Mouse (Mus musculus) brain, adult 2 months (tissue): Measurements from ENCODE around the gene Rrp9.

Source experiments
- DNase-seq: peaks from one replicate; pipeline ENCODE4 v3.0.0; 2011; ENCODE audit warnings: low read depth, low spot score

Gene Rrp9

DNA sequence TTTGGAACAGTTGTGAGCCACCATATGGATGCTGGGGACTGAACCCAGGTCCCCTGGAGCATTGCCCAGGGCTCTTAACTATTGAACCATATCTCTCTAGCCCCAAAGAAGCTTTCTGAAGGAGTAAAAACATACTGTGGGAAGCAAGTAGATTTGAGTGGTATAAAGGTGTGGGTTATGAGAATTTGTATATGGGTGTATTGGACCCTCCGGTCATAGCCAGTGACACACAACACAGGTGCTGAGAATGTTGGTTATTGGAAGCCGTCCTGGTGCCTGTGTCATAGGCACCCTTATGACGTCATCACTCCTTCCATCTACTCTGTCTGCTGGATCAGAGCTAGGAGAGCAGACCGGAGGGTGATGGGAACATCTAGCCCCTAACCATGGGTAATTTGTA lies 38.5 kb downstream of the Rrp9 start, which contains the start of gene Iqcf5:
Gene Iqcf5 (plus strand): TSS at position 301 of the 400 bp plus-strand sequence.
- no peak for DNase-seq

DNA sequence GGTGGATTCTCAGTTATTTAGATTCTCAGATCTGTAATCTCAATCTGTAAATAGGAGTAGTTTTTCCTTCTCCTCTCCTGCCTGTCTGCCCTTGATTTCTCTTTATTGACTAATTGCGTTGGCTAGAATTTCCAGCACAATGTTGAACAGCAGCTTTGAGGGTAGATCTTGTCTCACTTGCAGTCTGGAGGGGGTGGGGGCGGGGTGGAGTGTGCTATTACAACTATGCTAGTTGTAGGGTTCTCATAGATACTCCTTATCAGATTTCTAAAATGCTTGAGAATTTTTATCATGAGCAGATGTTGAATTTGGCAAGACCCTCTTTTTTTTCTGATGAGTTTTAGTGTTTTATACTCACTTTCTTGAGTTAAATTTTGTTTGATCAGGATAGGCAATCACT lies 43.7 kb downstream of the Rrp9 start:
- DNase-seq: peak; percentile 5

DNA sequence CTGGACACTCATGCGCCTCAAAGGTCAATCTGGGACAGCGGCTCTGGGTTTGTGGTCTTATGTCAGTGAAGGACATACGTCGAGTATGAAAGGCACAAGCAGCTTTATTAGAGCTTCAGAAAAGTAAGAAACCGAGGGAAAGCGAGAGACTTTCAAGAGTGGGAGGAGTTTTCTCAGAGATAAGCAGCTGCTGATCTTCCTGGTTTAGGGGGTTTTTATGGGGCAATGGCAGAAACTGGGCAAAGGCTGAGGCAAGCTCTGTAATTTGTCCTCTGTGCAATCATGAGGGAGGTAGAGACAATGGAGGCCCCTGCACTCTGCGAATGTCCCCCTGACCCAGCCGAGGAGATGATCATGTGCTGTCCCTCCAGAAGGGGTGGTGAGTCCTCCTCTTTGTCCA lies 44.1 kb downstream of the Rrp9 start:
- no peak for DNase-seq

DNA sequence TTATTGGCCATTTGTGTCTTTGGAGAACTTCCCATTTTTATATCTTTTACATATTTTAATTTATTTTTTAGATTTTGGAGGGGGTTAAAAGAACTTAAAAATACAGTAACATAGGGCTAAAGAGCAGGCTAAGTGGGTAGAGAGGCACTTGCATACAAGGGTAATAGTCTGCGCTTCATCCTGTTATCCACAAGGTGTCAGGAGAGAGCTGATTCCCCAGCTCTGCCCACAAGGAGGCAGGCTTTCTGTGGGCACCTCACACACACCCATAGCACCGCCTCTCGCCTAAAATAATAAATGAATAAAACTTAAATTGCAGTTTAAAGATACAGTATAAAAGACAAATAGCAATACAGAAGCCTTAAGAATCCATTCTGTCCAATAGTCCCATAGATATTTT lies 56.1 kb downstream of the Rrp9 start:
- peak; percentile 83 for DNase-seq

DNA sequence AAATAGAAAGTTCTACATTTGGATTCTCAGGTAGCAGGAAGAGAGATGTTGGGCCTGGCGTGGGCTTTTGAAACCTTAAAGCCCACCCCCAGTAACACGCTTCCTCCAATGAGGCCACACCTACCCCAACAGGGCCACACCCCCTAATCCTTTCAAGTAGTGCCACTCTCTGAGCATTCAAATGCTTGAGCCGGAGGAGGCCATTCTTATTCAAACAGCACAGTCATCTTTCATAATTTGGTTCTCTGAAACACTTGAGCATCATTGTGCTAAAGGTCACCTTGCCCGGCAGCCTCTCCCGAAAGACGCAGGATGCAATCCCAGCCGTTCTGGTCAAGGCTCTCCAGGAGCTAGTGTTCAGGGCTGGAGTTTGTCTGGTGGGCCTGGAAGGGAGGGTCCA lies 58.5 kb downstream of the Rrp9 start:
- DNase-seq: no peak

DNA sequence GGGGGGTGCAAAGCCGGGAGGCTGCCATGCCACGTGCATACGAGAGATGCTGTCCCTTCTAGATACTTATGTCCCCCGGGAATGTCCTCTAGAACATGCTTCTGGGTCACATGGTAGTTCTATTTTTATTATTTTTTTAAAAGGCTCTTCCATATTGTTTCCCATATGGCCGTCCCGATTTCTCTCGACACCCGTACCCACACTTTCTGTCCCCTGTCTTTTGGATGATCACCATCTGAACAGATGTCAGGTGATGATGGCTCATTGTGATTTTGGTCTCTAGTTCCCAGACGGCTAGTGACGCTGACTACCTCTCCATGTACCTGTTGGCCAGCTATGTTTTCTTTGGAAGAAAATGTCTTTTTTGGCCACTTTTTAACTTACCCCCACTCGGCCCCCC lies 59.2 kb downstream of the Rrp9 start:
- DNase-seq: peak; percentile 75
